Mouse (Mus musculus): ENCODE measurements at regions not wholly inside any gene's neighbourhood (a gene's known extent, or its start where the extent isn't known, plus 50 kb on each side); places are given as distances from the start of the nearest gene placed in this dataset.

DNA sequence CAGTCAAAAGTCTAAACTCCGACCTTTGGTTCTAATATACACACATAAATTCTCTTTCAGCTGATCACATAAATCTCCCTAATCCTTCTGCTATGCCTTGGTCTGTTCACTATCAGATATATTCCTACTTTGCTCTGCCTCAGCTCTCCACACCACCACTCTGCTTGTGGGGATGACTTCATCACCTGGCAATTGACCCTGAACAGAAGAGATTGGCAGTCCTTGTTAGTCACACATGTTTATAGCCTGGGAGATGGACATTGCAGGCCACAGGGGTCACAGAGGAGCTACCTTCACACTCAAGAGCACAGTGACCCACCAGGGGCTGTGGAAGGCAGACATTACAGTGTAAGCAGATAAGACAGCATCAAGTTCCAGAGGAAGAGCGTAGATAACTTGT lies 270.5 kb upstream of the N6amt1 start:
- H3K4me1 ChIP-seq (ENCODE audit: insufficient read depth, low read depth, low read length), result no peaks in the 10 kb centered on the region
- no peaks in the 10 kb centered on the region for H3K27me3 ChIP-seq (ENCODE audit: insufficient read depth, low read length)
- H3K9me3 ChIP-seq (replicated peaks), result peaks cover 3% of the 10 kb centered on the region; the same call in 1 of the 2 replicates
- TF ChIP-seq TAL1 (conservative IDR thresholded peaks at IDR 0.05; ENCODE audit: low read depth, low read length) (no peak), GATA1 (IDR thresholded peaks at IDR 0.05; ENCODE audit: borderline replicate concordance, low read length) (no peak), POLR2AphosphoS5 (IDR thresholded peaks at IDR 0.05; ENCODE audit: insufficient replicate concordance, low read depth, low read length) (no peak), CTCF (IDR thresholded peaks at IDR 0.05; ENCODE audit: low read depth, low read length) (no peak), GATA2 (IDR thresholded peaks at IDR 0.05; ENCODE audit: borderline replicate concordance, low read depth, low read length) (no peak)
- DNase-seq (ENCODE audit: low spot score) (no peak), ATAC-seq (ENCODE audit: extremely low read depth, insufficient number of reproducible peaks, low FRiP score, poor library complexity, severe bottlenecking) (no peak)
- no peaks in the 10 kb centered on the region for H3K36me3 ChIP-seq (replicated peaks)
- H3K4me3 ChIP-seq (ENCODE audit: low read depth, low read length), result no peak overlapping the region

GRCm38 (mm10) chr16:87077385-87077784 lies 276.6 kb upstream of the N6amt1 start:
- Histone ChIP-seq H3K4me1 (ENCODE audit: insufficient read depth, low read depth, low read length) (no peaks in the 10 kb centered on the region), H3K36me3 (replicated peaks) (no peaks in the 10 kb centered on the region), H3K27me3 (ENCODE audit: insufficient read depth, low read length) (no peaks in the 10 kb centered on the region), H3K9me3 (replicated peaks) (no peaks in the 10 kb centered on the region), H3K4me3 (ENCODE audit: low read depth, low read length) (no peak overlapping the region)
- TF ChIP-seq POLR2AphosphoS5 (IDR thresholded peaks at IDR 0.05; ENCODE audit: insufficient replicate concordance, low read depth, low read length) (no peak), GATA2 (IDR thresholded peaks at IDR 0.05; ENCODE audit: borderline replicate concordance, low read depth, low read length) (no peak), TAL1 (conservative IDR thresholded peaks at IDR 0.05; ENCODE audit: low read depth, low read length) (no peak), GATA1 (IDR thresholded peaks at IDR 0.05; ENCODE audit: borderline replicate concordance, low read length) (no peak), CTCF (IDR thresholded peaks at IDR 0.05; ENCODE audit: low read depth, low read length) (no peak)
- DNase-seq (ENCODE audit: low spot score), result no peak
- ATAC-seq (ENCODE audit: extremely low read depth, insufficient number of reproducible peaks, low FRiP score, poor library complexity, severe bottlenecking), result no peak

GRCm38 (mm10) chr16:87069294-87069693 lies 284.7 kb upstream of the N6amt1 start:
- H3K27me3 ChIP-seq (ENCODE audit: insufficient read depth, low read length), result no peaks in the 10 kb centered on the region
- no peaks in the 10 kb centered on the region for H3K36me3 ChIP-seq (replicated peaks)
- H3K9me3 ChIP-seq (replicated peaks), result no peaks in the 10 kb centered on the region
- H3K4me3 ChIP-seq (ENCODE audit: low read depth, low read length), result no peak overlapping the region
- no peak for ATAC-seq (ENCODE audit: extremely low read depth, insufficient number of reproducible peaks, low FRiP score, poor library complexity, severe bottlenecking)
- DNase-seq (ENCODE audit: low spot score), result no peak
- TF ChIP-seq GATA2 (IDR thresholded peaks at IDR 0.05; ENCODE audit: borderline replicate concordance, low read depth, low read length) (no peak), CTCF (IDR thresholded peaks at IDR 0.05; ENCODE audit: low read depth, low read length) (no peak), TAL1 (conservative IDR thresholded peaks at IDR 0.05; ENCODE audit: low read depth, low read length) (no peak), POLR2AphosphoS5 (IDR thresholded peaks at IDR 0.05; ENCODE audit: insufficient replicate concordance, low read depth, low read length) (no peak), GATA1 (IDR thresholded peaks at IDR 0.05; ENCODE audit: borderline replicate concordance, low read length) (no peak)
- H3K4me1 ChIP-seq (ENCODE audit: insufficient read depth, low read depth, low read length), result no peaks in the 10 kb centered on the region

DNA sequence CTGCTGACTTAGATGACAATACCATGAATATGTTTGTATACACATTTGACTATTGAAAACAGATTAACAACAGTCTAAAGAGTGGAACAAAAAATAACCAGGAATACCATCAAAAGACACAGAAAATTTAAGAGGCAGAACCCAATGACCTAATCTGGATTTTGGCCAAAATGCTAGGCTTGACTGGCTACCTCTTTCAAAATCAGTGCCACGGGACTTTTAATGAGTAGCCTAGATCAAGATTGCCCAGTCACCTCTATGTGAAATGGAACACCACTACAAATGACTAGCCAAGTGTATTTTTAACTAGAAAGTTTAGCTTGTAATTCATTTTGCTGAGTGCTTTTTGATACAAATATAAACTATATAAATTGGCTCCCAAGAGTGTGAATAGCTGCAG lies 286.0 kb upstream of the N6amt1 start:
- DNase-seq (ENCODE audit: low spot score) (no peak), ATAC-seq (ENCODE audit: extremely low read depth, insufficient number of reproducible peaks, low FRiP score, poor library complexity, severe bottlenecking) (no peak)
- Histone ChIP-seq H3K4me3 (ENCODE audit: low read depth, low read length) (no peak overlapping the region), H3K9me3 (replicated peaks) (no peaks in the 10 kb centered on the region), H3K36me3 (replicated peaks) (no peaks in the 10 kb centered on the region), H3K4me1 (ENCODE audit: insufficient read depth, low read depth, low read length) (no peaks in the 10 kb centered on the region), H3K27me3 (ENCODE audit: insufficient read depth, low read length) (no peaks in the 10 kb centered on the region)
- TF ChIP-seq CTCF (IDR thresholded peaks at IDR 0.05; ENCODE audit: low read depth, low read length) (no peak), GATA1 (IDR thresholded peaks at IDR 0.05; ENCODE audit: borderline replicate concordance, low read length) (no peak), TAL1 (conservative IDR thresholded peaks at IDR 0.05; ENCODE audit: low read depth, low read length) (no peak), POLR2AphosphoS5 (IDR thresholded peaks at IDR 0.05; ENCODE audit: insufficient replicate concordance, low read depth, low read length) (no peak), GATA2 (IDR thresholded peaks at IDR 0.05; ENCODE audit: borderline replicate concordance, low read depth, low read length) (no peak)

GRCm38 (mm10) chr16:87067523-87067922 lies 286.5 kb upstream of the N6amt1 start:
- TF ChIP-seq TAL1 (conservative IDR thresholded peaks at IDR 0.05; ENCODE audit: low read depth, low read length) (no peak), POLR2AphosphoS5 (IDR thresholded peaks at IDR 0.05; ENCODE audit: insufficient replicate concordance, low read depth, low read length) (no peak), GATA1 (IDR thresholded peaks at IDR 0.05; ENCODE audit: borderline replicate concordance, low read length) (no peak), GATA2 (IDR thresholded peaks at IDR 0.05; ENCODE audit: borderline replicate concordance, low read depth, low read length) (no peak), CTCF (IDR thresholded peaks at IDR 0.05; ENCODE audit: low read depth, low read length) (no peak)
- Histone ChIP-seq H3K27me3 (ENCODE audit: insufficient read depth, low read length) (no peaks in the 10 kb centered on the region), H3K4me1 (ENCODE audit: insufficient read depth, low read depth, low read length) (no peaks in the 10 kb centered on the region), H3K36me3 (replicated peaks) (no peaks in the 10 kb centered on the region), H3K4me3 (ENCODE audit: low read depth, low read length) (no peak overlapping the region), H3K9me3 (replicated peaks) (no peaks in the 10 kb centered on the region)
- DNase-seq (ENCODE audit: low spot score) (no peak), ATAC-seq (ENCODE audit: extremely low read depth, insufficient number of reproducible peaks, low FRiP score, poor library complexity, severe bottlenecking) (no peak)

DNA sequence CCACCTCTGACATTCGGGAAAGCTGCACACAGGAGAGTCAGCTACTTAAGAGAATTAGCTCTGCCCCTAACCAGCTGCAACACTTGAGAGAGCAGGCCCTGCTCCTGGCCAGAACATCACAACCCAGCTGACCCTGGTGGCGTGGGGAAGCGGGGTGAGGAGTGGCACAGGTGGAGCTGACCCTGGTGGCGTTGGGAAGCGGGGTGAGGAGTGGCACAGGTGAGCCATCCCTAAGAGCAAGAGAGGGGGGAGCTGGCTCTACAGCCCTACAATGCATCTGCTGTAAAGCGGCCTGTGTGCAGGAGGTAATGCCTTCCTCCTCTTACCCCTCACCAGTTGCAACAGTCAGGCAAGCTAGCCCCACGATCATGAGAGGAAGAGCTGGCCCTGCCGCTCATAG lies 293.5 kb upstream of the N6amt1 start:
- DNase-seq (ENCODE audit: low spot score) (no peak), ATAC-seq (ENCODE audit: extremely low read depth, insufficient number of reproducible peaks, low FRiP score, poor library complexity, severe bottlenecking) (no peak)
- TF ChIP-seq CTCF (IDR thresholded peaks at IDR 0.05; ENCODE audit: low read depth, low read length), result no peak
- TF ChIP-seq GATA2 (IDR thresholded peaks at IDR 0.05; ENCODE audit: borderline replicate concordance, low read depth, low read length), result no peak
- TF ChIP-seq POLR2AphosphoS5 (IDR thresholded peaks at IDR 0.05; ENCODE audit: insufficient replicate concordance, low read depth, low read length), result no peak
- TF ChIP-seq GATA1 (IDR thresholded peaks at IDR 0.05; ENCODE audit: borderline replicate concordance, low read length), result no peak
- no peak for TF ChIP-seq TAL1 (conservative IDR thresholded peaks at IDR 0.05; ENCODE audit: low read depth, low read length)
- Histone ChIP-seq H3K36me3 (replicated peaks) (no peaks in the 10 kb centered on the region), H3K9me3 (replicated peaks) (peaks cover 9% of the 10 kb centered on the region), H3K4me1 (ENCODE audit: insufficient read depth, low read depth, low read length) (no peaks in the 10 kb centered on the region), H3K4me3 (ENCODE audit: low read depth, low read length) (no peak overlapping the region), H3K27me3 (ENCODE audit: insufficient read depth, low read length) (no peaks in the 10 kb centered on the region)

Data from G1E (cell line).